Mouse (Mus musculus): ENCODE measurements around the gene Fhl1. TPM values are rescaled to one million over a fixed set of nuclear protein-coding genes. Genes with fewer than 3 reads are reported as not detected.

The Fhl1 gene
- polyA plus RNA-seq, 1 experiment, result 103 TPM

DNA sequence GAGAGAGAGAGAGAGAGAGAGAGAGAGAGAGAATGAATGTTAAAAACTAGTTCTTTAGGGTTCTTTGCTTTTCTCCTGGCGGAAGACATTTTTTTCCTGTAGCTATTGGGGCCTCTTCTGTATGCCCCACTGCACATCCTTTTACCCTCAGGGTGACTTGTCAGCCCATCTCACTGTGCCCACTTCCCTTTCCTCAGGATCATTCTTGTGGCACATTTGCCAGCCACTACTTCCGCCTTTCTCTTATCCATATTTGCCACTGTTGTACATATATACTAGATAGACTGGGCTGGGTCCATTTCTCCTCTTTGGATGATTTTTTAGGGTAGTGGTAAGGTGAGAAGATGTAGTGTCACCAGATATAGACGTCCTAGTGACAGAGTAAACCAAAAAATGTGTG, 9.8 kb downstream of the Fhl1 start:
- WGBS, result 69% methylated on average over 3 of the region's 3 CpGs

DNA sequence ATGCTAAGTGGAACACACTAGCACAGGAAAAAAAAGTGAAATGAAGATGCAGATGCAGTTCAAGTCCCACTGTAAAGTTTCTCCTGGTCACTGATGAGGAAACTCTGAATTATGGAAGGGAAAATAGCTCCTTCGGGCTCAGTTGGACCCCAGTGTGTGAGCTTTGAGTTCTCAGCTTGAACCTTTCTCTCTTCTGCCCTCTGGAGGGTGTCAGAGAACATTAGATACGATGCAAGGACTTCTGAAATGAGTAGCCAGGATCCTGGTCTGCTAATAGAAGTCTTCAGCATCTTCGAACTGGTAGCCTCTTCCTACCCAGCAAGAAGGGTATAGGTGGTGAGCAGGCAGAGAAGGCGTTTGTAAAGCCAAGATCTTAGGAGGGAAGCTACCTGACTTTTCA, 19.9 kb downstream of the Fhl1 start:
- no peak for DNase-seq (ENCODE audit: low read depth, low spot score)
- WGBS, result 34% methylated on average over 4 of the region's 4 CpGs

More for the DNA sequence above, 9.8 kb downstream of the Fhl1 start:
- no peak for DNase-seq (ENCODE audit: low read depth, low spot score)

DNA sequence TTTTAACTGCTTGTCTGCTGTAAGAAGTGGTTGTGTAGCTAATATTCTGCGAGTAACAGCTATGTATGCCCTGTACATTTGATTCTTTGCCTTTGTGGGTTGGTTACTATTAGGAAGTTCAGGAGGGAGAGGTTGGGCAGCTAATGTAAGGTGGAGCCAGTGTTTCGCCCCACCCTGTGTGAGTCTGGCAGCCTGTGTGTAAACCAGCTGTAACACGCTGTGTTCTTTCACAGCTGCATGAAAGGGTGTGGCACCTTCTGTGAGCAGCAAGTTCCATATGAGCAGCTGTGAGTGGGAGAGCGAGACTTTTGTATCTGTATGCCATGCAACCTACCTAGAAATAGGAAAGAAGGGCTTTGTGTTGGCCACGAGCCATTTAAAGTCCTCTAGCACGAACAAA, 20.6 kb downstream of the Fhl1 start:
- 41% methylated on average over 6 of the region's 6 CpGs for WGBS
- DNase-seq (ENCODE audit: low read depth, low spot score), result no peak

DNA sequence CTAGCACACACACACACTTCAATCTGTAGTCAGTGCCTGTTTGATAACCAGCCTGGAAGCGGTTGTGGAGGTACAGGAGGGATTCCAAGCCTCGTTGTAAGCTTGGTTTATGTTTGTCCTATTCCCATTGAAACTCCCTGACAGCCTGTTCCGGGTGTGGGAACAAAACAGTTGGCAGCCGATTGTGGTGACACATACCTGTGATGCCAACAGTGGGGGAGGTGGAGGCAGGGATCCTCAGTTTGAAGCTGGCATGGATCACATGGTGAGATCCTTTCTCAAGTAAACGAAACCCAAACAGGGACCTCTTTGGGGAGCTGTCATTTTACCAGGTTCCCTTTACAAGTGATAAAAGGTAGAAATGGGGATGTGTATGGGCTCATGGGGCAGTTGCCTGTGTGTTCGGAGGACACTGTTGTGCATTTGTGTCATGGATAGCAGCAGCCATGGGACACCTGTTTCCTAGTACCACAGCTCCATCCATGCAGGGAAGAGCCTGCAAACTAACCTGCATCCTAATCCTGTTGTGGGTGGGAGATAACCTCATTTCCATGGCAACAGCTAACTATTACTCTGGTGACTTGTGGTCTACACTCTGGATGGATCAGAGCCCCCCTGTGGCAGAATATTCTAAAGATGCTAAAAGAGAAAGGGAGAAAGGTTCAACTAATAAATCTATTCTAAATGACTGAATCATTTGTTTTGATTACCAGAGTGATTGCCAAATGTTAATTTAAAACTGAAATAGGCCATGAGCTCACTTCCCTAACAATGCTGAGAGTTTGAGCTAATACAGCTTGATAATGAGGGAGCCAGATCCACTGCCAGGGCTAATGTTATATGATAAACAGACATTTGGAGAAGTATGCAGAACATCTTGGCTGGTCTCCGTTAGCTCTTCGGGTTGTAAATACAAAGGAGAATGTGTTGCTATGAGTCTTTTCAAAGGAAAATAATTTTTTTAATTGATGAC, 22.0 kb downstream of the Fhl1 start:
- no peak for DNase-seq (ENCODE audit: low read depth, low spot score)
- 59% methylated on average over 8 of the region's 8 CpGs for WGBS

DNA sequence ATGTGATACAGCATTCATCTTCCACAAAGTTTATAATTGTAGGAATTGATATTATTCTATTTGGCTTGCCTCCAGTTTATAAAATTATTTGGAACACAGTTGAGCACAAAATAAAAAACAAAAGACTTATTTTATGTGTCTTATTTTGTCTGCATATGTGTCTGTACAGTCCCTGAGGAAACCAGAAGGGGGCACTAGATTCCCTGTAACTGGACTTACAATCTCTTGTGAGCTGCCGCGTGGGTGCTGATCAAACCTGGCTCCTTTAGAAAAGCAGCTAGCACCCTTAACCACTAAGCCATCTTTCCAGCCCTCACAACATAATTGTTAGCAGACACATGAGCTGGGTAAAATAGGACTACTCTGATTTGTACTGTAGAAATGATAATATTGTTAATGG, 24.1 kb downstream of the Fhl1 start:
- 19% methylated on average over 2 of the region's 2 CpGs for WGBS
- DNase-seq (ENCODE audit: low read depth, low spot score), result no peak

DNA sequence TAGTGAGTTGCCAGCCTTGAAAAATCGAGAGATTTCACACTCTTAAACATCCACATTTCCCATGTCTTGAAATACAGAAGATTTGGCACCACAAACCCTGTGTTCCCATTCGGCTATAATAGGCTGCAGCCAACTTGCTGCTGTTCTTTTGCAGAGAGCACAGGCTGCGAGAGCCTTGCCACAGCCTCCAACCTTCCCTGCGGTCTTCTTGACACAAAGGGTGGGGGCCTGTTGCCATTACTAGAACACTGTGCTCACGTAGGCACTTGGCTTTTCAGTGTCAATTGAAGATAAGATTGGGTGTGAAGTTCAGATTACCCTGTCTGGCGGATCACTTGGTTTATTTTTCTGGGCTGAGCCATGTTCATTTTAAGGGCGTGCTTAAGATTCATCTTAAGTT, 24.8 kb downstream of the Fhl1 start:
- 43% methylated on average over 7 of the region's 7 CpGs for WGBS
- no peak for DNase-seq (ENCODE audit: low read depth, low spot score)

DNA sequence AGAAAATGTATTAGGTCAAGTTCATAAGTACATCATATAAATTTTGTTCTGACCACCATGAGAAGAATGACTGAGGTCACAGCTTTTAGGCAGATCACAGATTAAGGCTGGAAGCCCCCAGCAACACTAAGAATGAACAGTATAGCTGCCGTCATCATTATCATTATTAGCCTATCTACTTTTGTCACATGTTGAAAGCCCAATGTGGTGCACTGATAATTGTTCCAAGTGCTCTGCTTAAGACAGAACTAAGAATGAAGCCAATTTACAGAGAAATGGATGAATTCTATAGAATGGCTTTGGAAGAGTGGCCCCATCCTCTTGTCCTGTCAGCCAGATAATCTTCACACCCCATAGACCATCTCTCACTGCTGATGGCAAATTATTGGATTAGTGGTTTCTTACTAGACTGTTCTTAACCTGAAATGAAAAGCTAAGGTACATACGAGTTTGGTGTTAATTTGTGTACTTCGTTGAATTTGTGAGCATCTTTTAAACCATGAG, 28.7 kb downstream of the Fhl1 start:
- WGBS, result 95% methylated on average over 3 of the region's 3 CpGs
- no peak for DNase-seq (ENCODE audit: low read depth, low spot score)

DNA sequence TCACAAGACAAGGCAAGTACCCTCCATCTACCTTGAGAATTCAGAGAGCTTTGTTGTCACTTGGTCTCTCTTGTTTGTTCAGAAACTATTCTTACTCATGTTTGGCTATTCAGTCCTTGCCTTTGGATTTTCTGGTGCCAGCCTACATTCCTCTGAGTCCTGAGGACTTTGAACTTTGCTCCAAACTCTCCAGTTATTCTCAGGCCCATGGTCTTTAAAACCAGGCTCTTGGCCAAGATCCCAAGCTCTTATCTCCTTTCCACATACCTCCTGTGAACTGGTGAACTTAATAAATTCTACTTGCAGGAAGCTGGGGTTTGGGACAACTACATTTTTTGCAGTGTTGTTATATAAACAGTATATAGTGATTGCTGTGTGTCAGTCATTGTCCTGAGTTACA, 38.3 kb downstream of the Fhl1 start:
- DNase-seq (ENCODE audit: low read depth, low spot score), result peak; percentile 65

DNA sequence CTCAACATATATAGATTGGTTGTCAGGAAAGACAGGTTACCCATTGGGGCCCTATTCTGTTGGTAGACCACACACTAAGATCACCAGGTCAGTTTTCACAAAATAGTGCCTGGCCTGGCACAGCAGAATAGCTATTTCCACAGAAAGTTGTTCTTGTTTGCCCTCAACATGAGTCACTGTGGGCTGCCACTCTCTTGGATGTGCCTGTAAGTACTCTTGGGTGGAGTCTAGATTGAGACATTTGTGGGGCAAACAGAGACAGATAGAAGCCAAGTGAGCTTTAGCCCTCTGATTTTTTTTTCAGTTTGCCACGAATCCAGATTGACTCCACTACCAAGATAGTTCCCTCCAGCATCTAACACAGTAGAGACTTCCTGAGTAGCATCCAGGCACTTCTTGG, 40.2 kb downstream of the Fhl1 start:
- WGBS, result 31% methylated on average over 1 of the region's 1 CpGs
- DNase-seq (ENCODE audit: low read depth, low spot score), result no peak

DNA sequence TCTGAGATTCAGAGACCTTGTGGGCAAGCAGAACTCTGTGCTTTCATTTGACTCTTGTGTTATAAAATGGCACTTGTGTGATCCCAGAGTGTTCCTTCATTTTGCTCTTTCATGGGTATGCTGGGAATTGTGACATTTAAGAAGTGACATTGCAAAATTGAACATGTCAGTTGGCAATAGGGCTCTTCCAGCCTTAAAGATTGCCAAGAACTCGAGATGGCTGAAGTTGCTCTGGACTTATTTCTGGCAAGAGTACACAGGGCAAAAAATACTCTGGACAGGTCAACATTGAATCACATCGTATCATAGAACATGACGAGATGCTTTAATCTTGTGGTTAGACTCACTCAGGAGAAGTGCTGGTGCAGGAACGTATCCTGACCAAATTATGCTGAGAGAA, 41.7 kb downstream of the Fhl1 start:
- no peak for DNase-seq (ENCODE audit: low read depth, low spot score)

DNA sequence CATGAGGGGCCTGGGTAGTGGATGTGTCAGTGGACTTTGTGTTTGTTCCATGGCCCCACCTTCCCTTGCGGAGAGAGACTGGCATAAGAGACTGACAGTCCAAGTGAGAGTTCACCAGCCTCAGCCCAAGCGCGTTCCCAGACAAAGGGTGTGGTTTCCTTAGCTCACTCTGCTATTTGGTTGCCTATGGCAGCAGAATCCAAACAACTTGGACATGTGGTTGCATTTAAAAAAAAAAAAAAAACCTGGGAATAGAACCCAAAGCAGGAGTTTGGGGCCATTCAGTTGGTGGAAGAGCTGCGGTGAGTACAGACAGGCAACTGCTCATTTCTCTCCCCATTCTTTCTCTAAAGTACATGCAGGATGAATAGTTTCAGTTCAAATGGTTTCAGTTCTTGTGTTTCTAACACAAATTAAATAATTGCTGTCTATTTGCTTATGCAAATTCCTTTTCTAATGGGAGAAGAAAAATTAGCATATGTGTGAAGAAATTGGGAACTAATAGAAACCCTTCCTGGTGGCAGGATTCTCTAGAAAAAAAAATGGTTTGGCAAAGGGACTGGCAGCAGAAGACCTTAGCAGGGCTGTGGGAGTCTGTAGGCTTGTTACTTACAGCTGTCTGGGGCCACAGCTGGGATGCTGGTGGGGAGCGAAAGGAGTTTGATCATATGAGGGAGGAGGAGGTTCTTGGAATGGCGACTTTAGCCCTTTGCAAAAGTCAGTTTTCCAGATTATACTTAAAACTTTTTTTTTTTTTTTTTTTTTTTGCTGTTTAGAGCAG, 54.9 kb downstream of the Fhl1 start:
- DNase-seq (ENCODE audit: low read depth, low spot score), result peak; percentile 52
- WGBS, result 43% methylated on average over 6 of the region's 6 CpGs

More for the DNA sequence above, 41.7 kb downstream of the Fhl1 start:
- WGBS, result 78% methylated on average over 4 of the region's 4 CpGs

DNA sequence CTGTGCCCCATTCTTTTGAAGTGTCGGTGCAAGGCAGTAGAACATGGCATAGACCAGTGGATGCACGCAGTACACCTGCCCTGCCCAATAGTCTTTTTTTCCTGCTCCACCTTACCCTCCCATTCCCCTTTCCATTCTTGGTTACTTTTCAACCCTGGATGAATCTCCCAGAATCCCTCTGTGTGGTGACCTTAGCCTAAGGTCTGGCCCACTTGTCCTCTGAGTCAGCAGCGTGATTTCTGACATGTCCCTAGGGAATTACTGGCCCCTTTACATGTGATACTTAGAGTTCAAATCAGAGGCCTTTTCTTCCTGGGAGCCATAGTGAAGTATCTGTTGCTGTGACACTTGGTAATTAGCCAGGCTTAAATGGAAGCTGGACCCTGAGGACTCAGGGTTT, 55.9 kb downstream of the Fhl1 start:
- WGBS, result 54% methylated on average over 3 of the region's 3 CpGs
- DNase-seq (ENCODE audit: low read depth, low spot score), result no peak

DNA sequence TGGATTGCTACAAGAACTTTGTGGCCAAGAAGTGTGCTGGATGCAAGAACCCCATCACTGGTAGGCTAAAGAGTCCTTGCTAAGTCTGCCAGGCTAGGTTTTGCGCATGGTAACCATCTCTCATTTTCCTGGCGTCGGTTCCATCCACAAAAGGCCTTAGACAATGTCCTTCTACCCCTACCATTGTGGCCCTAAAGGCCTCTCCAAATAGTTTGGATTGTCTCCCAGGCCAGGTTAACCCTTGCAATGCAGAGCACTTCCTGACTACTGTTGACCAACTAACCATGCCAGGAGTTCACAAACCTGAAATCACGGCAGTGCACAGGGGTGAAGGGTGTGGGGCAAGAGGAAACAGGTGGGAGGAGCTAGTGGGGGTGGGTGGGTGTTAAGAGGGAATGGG, 59.0 kb downstream of the Fhl1 start:
- no peak for DNase-seq (ENCODE audit: low read depth, low spot score)
- 77% methylated on average over 4 of the region's 4 CpGs for WGBS

DNA sequence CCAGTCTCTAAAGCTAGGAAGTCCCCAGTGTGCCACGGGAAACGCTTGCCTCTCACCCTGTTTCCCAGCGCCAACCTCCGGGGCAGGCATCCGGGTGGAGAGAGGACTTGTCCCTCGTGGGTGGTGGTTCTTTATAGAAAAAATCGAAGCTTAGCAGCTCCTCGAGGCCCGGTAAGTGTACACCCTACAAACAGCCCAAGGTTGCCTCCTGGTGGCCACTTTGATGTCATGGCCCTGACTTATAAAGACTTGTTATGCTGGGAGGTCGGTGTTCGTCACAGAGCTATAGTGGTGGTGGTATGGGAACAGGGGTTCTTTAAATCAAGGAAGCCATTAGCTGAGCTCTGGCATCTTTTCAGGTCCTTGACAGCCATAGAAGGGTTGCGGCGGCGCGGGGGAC, 59.7 kb downstream of the Fhl1 start:
- no peak for DNase-seq (ENCODE audit: low read depth, low spot score)
- WGBS, result 51% methylated on average over 15 of the region's 15 CpGs

DNA sequence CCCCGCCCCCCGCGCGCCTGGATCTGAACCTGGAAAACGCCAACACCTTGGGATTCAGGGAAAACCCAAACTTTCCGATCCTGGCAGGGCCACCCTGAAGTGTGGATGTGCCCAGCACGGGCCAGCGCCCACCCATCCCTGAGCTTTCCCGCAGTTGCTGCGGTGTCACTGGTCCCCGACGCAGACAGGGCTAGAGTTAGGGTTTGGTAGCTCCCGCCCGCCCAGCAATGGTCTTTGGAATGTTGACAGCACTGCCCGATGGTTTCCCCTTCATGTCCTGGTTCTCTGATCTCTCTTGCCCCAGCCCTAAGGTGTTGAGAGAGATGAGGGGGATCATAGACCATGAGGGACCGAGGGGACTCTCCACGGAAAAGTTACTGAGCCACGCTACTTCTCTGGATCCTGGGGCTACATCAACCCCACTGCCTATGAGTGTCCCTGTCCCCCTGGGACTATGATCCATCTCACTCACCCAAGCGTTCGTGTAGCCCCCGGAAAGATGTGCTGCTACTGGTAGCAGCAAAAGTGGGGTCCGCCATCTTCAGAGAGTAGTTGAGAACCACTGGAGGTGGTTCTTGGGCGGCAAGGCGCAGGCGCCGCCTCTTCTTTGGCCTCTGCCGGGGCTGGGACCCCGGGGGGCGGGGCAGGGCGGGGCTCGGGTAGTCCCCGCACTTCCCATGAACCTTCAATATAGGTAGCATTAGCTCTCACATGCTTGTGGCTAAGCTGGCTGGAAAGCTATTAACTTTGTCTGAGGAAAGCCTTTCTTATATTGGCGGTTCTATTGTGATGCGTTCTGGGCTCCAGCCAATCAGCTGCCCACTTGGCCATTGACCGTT, 90.4 kb downstream of the Fhl1 start, which contains the start of gene Map7d3:
Gene Map7d3, minus strand, starts transcription at position 562 of the 839 bp plus-strand sequence.
- WGBS, result 18% methylated on average over 35 of the region's 35 CpGs

DNA sequence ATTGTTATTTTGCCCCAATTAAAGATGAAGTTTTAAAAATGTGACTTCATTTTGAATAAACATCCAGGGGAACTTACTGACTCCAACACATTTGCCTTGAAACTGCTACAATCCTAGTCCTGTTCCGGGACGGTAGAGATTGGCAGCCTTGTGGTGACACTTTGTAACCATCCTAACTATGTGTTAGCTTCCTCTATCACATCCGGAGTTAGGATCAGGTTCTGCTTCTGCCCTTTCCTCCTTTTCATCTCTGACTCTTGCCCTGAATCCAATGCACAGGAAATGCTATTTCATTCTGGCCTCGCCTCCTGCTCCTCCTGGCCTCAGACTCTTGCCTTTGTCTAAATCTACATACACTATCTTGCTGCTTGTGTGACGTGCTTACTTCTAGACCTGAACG, 95.9 kb downstream of the Fhl1 start:
- WGBS, result 78% methylated on average over 6 of the region's 6 CpGs
- no peak for DNase-seq (ENCODE audit: low read depth, low spot score)

More for the DNA sequence above, 90.4 kb downstream of the Fhl1 start, which contains the start of gene Map7d3:
- DNase-seq (ENCODE audit: low read depth, low spot score), result no peak

DNA sequence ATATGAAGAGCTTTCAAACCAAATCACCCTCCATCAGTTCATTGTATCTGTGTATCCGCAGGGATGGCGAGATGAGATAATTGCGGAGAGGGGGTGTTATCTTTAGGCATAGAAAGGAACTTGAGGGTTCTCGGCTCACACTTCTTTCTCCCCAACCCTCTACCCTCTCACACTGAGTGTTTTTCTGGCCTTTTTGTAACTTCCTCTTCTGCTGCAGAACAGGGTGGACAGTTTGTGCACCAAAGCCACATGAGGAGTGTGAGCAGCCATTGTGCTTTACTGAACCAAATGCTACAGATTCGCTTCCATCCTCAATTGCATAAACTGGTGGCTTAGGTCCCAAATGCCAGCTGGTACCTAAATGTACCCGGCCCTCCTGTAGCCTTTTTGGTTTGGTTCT, 104.3 kb downstream of the Fhl1 start:
- 87% methylated on average over 6 of the region's 6 CpGs for WGBS

DNA sequence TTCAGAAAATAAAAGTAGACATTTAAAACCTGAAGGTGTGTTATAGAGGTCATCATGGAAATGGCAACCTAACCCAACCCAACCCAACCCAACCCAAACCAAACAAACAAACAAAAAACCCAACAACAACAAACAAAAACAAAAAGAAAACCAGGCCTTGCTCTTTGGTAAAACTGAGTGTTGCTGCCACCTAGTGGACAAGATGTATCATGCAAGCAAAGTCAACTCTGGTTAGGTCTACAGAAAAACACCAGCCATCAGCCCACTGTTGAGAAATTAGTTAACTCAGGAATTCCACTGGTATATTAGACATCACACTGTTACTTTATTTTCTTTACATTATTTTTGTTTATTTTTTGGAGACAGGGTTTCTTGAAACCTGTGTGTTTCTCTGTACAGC, 107.8 kb downstream of the Fhl1 start:
- no peak for DNase-seq (ENCODE audit: low read depth, low spot score)

More for the DNA sequence above, 104.3 kb downstream of the Fhl1 start:
- DNase-seq (ENCODE audit: low read depth, low spot score), result no peak

DNA sequence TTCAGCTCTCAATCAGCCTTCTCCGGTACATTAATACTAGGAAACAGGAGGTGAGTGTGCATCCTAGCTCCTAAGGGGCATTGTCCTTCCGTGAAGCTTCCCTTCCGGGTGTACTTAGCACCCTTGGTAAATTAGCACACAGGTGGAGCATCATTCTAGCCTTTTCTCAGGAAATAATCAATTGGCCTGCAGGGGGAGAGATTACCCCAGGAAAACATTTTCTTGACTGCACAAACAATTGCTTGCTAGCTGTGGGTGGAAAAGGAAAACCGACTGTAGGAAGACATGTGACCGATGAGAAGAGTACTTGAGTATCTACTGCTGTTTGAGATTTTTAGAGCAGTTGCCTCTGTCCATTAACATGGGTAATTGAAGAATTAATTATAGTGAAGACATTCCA, 109.7 kb downstream of the Fhl1 start:
- no peak for DNase-seq (ENCODE audit: low read depth, low spot score)
- WGBS, result 61% methylated on average over 5 of the region's 5 CpGs

Data from large intestine, adult 2 months (tissue).